Comparison of ENCODE assay signal across 24 mouse cellular contexts in genomic region chr4:134479839-134480238, GRCm38 (mm10). TPM values are rescaled to one million over a fixed set of nuclear protein-coding genes. Genes with fewer than 3 reads are reported as not detected.
DNase-seq lines count a peak whose midpoint lies in the region; ATAC-seq lines count a peak whose summit lies in the region.
"Had no signal": no experiment of that assay in that cellular context is flagged by ENCODE, and none has a peak within 500 bp of the region (broad histone marks: within the 10 kb centered on the region; RNA-seq: fewer than 3 reads in every experiment).

No protein-coding gene starts in this region.

- H3K36me3 ChIP-seq in embryonic facial prominence, embryonic 13.5 days: peaks cover 23% of the 10 kb centered on the region
- H3K36me3 ChIP-seq in embryonic facial prominence, embryonic 10.5 days (replicated peaks): peaks cover 25% of the 10 kb centered on the region
- peaks cover 9% of the 10 kb centered on the region; the same call in 1 of the 2 replicates for H3K36me3 ChIP-seq in heart, embryonic 11.5 days (ENCODE audit: control insufficient read depth, insufficient read depth, low read length)
- H3K36me3 ChIP-seq in kidney, embryonic 15.5 days: peaks cover 24% of the 10 kb centered on the region

- ATAC-seq in embryonic facial prominence, embryonic 13.5 days (ENCODE audit: insufficient number of reproducible peaks, insufficient read depth, low FRiP score, low TSS enrichment, low read depth): no peak
- no peak for ATAC-seq in heart, embryonic 11.5 days (replicated peaks; ENCODE audit: insufficient number of reproducible peaks, low FRiP score, low TSS enrichment)
- ATAC-seq in kidney, embryonic 15.5 days (replicated peaks; ENCODE audit: low FRiP score): no peak
- ATAC-seq: activated CD4-positive, CD25-positive, alpha-beta regulatory T cell, adult 4 months; forebrain, embryonic 15.5 days; hindbrain, embryonic 16.5 days; intestine, embryonic 16.5 days had no signal

- no peaks in the 10 kb centered on the region for H3K4me1 ChIP-seq in embryonic facial prominence, embryonic 13.5 days
- peaks cover 5% of the 10 kb centered on the region for H3K4me1 ChIP-seq in embryonic facial prominence, embryonic 10.5 days
- H3K4me1 ChIP-seq in heart, embryonic 11.5 days (ENCODE audit: control insufficient read depth, insufficient read depth, low read length): no peaks in the 10 kb centered on the region
- 0 out of 2 replicates have a peak, but pooled peaks cover 3% of the 10 kb centered on the region for H3K4me1 ChIP-seq in kidney, embryonic 15.5 days
- H3K4me1 ChIP-seq: embryonic facial prominence, embryonic 15.5 days had no signal

- WGBS in embryonic facial prominence, embryonic 13.5 days: 82% methylated on average over 4 of the region's 4 CpGs
- 86% methylated on average over 4 of the region's 4 CpGs for WGBS in embryonic facial prominence, embryonic 10.5 days
- 80% methylated on average over 4 of the region's 4 CpGs for WGBS in heart, embryonic 11.5 days (ENCODE audit: insufficient replicate concordance)
- WGBS in kidney, embryonic 15.5 days: 86% methylated on average over 4 of the region's 4 CpGs

- no peak overlapping the region for H3K4me2 ChIP-seq in embryonic facial prominence, embryonic 13.5 days
- H3K4me2 ChIP-seq in heart, embryonic 11.5 days: no peak overlapping the region
- H3K4me2 ChIP-seq in kidney, embryonic 15.5 days: no peak overlapping the region
- H3K4me2 ChIP-seq: embryonic facial prominence, embryonic 15.5 days; forebrain, embryonic 12.5 days; forebrain, embryonic 15.5 days; hindbrain, embryonic 13.5 days had no signal

- peaks cover 8% of the 10 kb centered on the region; the same call in 1 of the 2 replicates for H3K27me3 ChIP-seq in embryonic facial prominence, embryonic 13.5 days
- H3K27me3 ChIP-seq in embryonic facial prominence, embryonic 10.5 days (replicated peaks; ENCODE audit: low read depth, poor library complexity, severe bottlenecking): peaks cover 21% of the 10 kb centered on the region
- no peaks in the 10 kb centered on the region for H3K27me3 ChIP-seq in heart, embryonic 11.5 days (ENCODE audit: control insufficient read depth, insufficient read depth, low read length)
- peaks cover 5% of the 10 kb centered on the region; the same call in 1 of the 2 replicates for H3K27me3 ChIP-seq in kidney, embryonic 15.5 days
- H3K27me3 ChIP-seq: forebrain, embryonic 15.5 days had no signal

- intact Hi-C loops in gastrocnemius, postnatal 14 days (cut with DNase I; ENCODE audit: low total_unique reads): loop anchor here (2.0 to 10.0 kb wide), 2 partner anchors 85 to 225 kb away; partner anchors contain the start of gene Grrp1

- no peak for DNase-seq in embryonic facial prominence, embryonic 10.5 days (ENCODE audit: low spot score)
- DNase-seq in gastrocnemius, adult 8-10 months (ENCODE audit: low spot score in 2 of 2): peak; percentile 11 to 26
- no peak for DNase-seq in gastrocnemius, postnatal 14 days
- peak; percentile 22 to 55 for DNase-seq in heart, adult 18-20 months
- DNase-seq: adrenal gland, adult 8-10 months; adrenal gland, postnatal 25 days; cerebellum, adult 8-10 months; cerebellum, postnatal 10 days; cerebellum, postnatal 36 days; embryo, embryonic 11 days; kidney, adult 18-20 months had no signal

- H3K27ac ChIP-seq in embryonic facial prominence, embryonic 13.5 days: no peak overlapping the region
- no peak overlapping the region for H3K27ac ChIP-seq in embryonic facial prominence, embryonic 10.5 days (replicated peaks)
- H3K27ac ChIP-seq in heart, embryonic 11.5 days (ENCODE audit: low read depth, low read length): no peak overlapping the region
- H3K27ac ChIP-seq in kidney, embryonic 15.5 days: no peak overlapping the region
- H3K27ac ChIP-seq: embryonic facial prominence, embryonic 15.5 days; forebrain, embryonic 12.5 days; forebrain, embryonic 15.5 days; heart, adult 2 months; heart, embryonic 10.5 days; hindbrain, embryonic 10.5 days; hindbrain, embryonic 13.5 days had no signal

- no peaks in the 10 kb centered on the region for H3K9me3 ChIP-seq in embryonic facial prominence, embryonic 13.5 days
- no peaks in the 10 kb centered on the region for H3K9me3 ChIP-seq in embryonic facial prominence, embryonic 10.5 days
- H3K9me3 ChIP-seq in heart, embryonic 11.5 days (replicated peaks; ENCODE audit: control insufficient read depth, low read length): no peaks in the 10 kb centered on the region
- H3K9me3 ChIP-seq in kidney, embryonic 15.5 days (replicated peaks): no peaks in the 10 kb centered on the region
- H3K9me3 ChIP-seq: embryonic facial prominence, embryonic 15.5 days; forebrain, embryonic 12.5 days; forebrain, embryonic 15.5 days; heart, embryonic 10.5 days; hindbrain, embryonic 10.5 days; hindbrain, embryonic 13.5 days had no signal

- 0 out of 2 replicates have a peak overlapping the region, but pooled peaks have one; percentile 16 for H3K9ac ChIP-seq in embryonic facial prominence, embryonic 13.5 days
- H3K9ac ChIP-seq in heart, embryonic 11.5 days (ENCODE audit: low read depth, low read length): no peak overlapping the region
- no peak overlapping the region for H3K9ac ChIP-seq in kidney, embryonic 15.5 days
- H3K9ac ChIP-seq: embryonic facial prominence, embryonic 15.5 days; forebrain, embryonic 12.5 days; forebrain, embryonic 15.5 days; hindbrain, embryonic 13.5 days had no signal

- no peak overlapping the region for H3K4me3 ChIP-seq in embryonic facial prominence, embryonic 13.5 days
- no peak overlapping the region for H3K4me3 ChIP-seq in embryonic facial prominence, embryonic 10.5 days
- no peak overlapping the region for H3K4me3 ChIP-seq in heart, embryonic 11.5 days (ENCODE audit: low read depth, low read length)
- no peak overlapping the region for H3K4me3 ChIP-seq in kidney, embryonic 15.5 days (replicated peaks)
- H3K4me3 ChIP-seq: embryonic facial prominence, embryonic 15.5 days; forebrain, embryonic 12.5 days; forebrain, embryonic 15.5 days; heart, adult 2 months; heart, embryonic 10.5 days; hindbrain, embryonic 10.5 days; hindbrain, embryonic 13.5 days had no signal

RNA-seq across cellular contexts. Expression of gene Stmn1, which starts 11.7 kb away (rescaled TPM):
- 2,120 and 2,313 TPM in 2 replicates for polyA plus RNA-seq in embryonic facial prominence, embryonic 13.5 days (2015; fragmentation: Nextera tagmentation; extraction: Ambion mirVana)
- polyA plus RNA-seq in embryonic facial prominence, embryonic 10.5 days (2016; fragmentation: Nextera tagmentation; extraction: Ambion mirVana): 2,394 and 2,556 TPM in 2 replicates
- 1 to 10 TPM; 2.7 to 4.4 (median 2.8) TPM for total RNA-seq in gastrocnemius, adult 8-10 months (2022)
- total RNA-seq in gastrocnemius, postnatal 14 days (2021): 10 to 100 TPM; 29.4 to 37.7 TPM
- total RNA-seq in heart, adult 18-20 months (2021): 10 to 100 TPM; 21.3 to 24.5 TPM
- 962 and 991 TPM in 2 replicates for polyA plus RNA-seq in heart, embryonic 11.5 days (2014; fragmentation: Nextera tagmentation; extraction: Ambion mirVana)
- polyA plus RNA-seq in kidney, embryonic 15.5 days (2015; fragmentation: Nextera tagmentation; extraction: Ambion mirVana): 1,708 and 1,728 TPM in 2 replicates

RNA-seq across cellular contexts. Expression of gene Paqr7, which starts 16.7 kb away (rescaled TPM):
- 3.8 and 4.0 TPM in 2 replicates for polyA plus RNA-seq in embryonic facial prominence, embryonic 13.5 days (2015; fragmentation: Nextera tagmentation; extraction: Ambion mirVana)
- polyA plus RNA-seq in embryonic facial prominence, embryonic 10.5 days (2016; fragmentation: Nextera tagmentation; extraction: Ambion mirVana): 1.2 and 2.1 TPM in 2 replicates
- total RNA-seq in gastrocnemius, adult 8-10 months (2022): 1 to 10 TPM; 2.8 to 5.5 (median 5.0) TPM
- 1 to 10 TPM; 3.9 to 5.4 TPM for total RNA-seq in gastrocnemius, postnatal 14 days (2021)
- total RNA-seq in heart, adult 18-20 months (2021): 10 to 100 TPM; 15.5 to 15.7 TPM
- 4.2 and 4.8 TPM in 2 replicates for polyA plus RNA-seq in heart, embryonic 11.5 days (2014; fragmentation: Nextera tagmentation; extraction: Ambion mirVana)
- polyA plus RNA-seq in kidney, embryonic 15.5 days (2015; fragmentation: Nextera tagmentation; extraction: Ambion mirVana): 3.2 and 3.5 TPM in 2 replicates

RNA-seq across cellular contexts. Expression of gene Aunip, which starts 31.0 kb away (rescaled TPM):
- 10.6 and 11.7 TPM in 2 replicates for polyA plus RNA-seq in embryonic facial prominence, embryonic 13.5 days (2015; fragmentation: Nextera tagmentation; extraction: Ambion mirVana)
- 28.2 and 28.6 TPM in 2 replicates for polyA plus RNA-seq in embryonic facial prominence, embryonic 10.5 days (2016; fragmentation: Nextera tagmentation; extraction: Ambion mirVana)
- not detected for total RNA-seq in gastrocnemius, adult 8-10 months (2022)
- under 1 TPM; 0.29 to 0.86 TPM for total RNA-seq in gastrocnemius, postnatal 14 days (2021)
- total RNA-seq in heart, adult 18-20 months (2021): under 1 TPM in 1 of 2 experiments, not detected in 1; 0.36 TPM
- polyA plus RNA-seq in heart, embryonic 11.5 days (2014; fragmentation: Nextera tagmentation; extraction: Ambion mirVana): 5.6 and 6.6 TPM in 2 replicates
- 16.7 and 17.8 TPM in 2 replicates for polyA plus RNA-seq in kidney, embryonic 15.5 days (2015; fragmentation: Nextera tagmentation; extraction: Ambion mirVana)
- polyA plus RNA-seq: heart, adult 2 months had no signal

RNA-seq across cellular contexts. Expression of gene Mtfr1l, which starts 55.3 kb away (rescaled TPM):
- polyA plus RNA-seq in embryonic facial prominence, embryonic 13.5 days (2015; fragmentation: Nextera tagmentation; extraction: Ambion mirVana): 129 and 130 TPM in 2 replicates
- 107 and 114 TPM in 2 replicates for polyA plus RNA-seq in embryonic facial prominence, embryonic 10.5 days (2016; fragmentation: Nextera tagmentation; extraction: Ambion mirVana)
- total RNA-seq in gastrocnemius, adult 8-10 months (2022): 100 to 1,000 TPM; 129 to 173 (median 151) TPM
- 100 to 1,000 TPM; 113 to 118 TPM for total RNA-seq in gastrocnemius, postnatal 14 days (2021)
- total RNA-seq in heart, adult 18-20 months (2021): 100 to 1,000 TPM; 184 to 217 TPM
- polyA plus RNA-seq in heart, embryonic 11.5 days (2014; fragmentation: Nextera tagmentation; extraction: Ambion mirVana): 167 and 177 TPM in 2 replicates
- 112 and 115 TPM in 2 replicates for polyA plus RNA-seq in kidney, embryonic 15.5 days (2015; fragmentation: Nextera tagmentation; extraction: Ambion mirVana)

Comparison
In these comparisons a context has a peak if more than half of its experiments do, and no peak if none do; other contexts are left out.
1. DNase-seq: peak in gastrocnemius, adult 8-10 months (2 of 2) and heart, adult 18-20 months (2 of 2); none in embryonic facial prominence, embryonic 10.5 days (single experiment) and gastrocnemius, postnatal 14 days (single experiment).